Mouse (Mus musculus) ovary, postnatal 14 days (tissue): ENCODE results near the gene Rbm8a.

Experiments
- DNase-seq: peaks from one replicate; pipeline ENCODE4 v3.0.0; 2022; ENCODE audit warnings: low spot score

Gene Rbm8a

DNA sequence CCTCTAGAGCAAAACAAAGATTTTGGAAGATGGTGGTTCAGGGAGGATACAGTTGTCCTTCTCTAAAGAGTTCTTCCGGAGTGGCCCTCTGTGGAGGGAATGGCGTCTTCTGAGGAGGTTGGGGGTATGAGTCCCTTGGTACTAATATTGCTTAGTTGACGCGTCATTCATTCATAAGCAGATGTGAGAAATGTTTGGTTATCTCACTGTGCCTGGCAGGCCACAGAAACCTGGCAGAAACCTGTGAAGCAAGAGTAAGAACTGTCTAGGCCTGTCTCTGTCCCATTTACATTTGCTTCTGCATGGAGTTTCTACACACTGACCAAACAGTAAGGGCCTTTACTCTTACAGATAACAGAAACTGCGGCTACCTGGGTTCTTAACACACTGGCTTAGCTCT lies 41.8 kb downstream of the Rbm8a start:
- DNase-seq: no peak

DNA sequence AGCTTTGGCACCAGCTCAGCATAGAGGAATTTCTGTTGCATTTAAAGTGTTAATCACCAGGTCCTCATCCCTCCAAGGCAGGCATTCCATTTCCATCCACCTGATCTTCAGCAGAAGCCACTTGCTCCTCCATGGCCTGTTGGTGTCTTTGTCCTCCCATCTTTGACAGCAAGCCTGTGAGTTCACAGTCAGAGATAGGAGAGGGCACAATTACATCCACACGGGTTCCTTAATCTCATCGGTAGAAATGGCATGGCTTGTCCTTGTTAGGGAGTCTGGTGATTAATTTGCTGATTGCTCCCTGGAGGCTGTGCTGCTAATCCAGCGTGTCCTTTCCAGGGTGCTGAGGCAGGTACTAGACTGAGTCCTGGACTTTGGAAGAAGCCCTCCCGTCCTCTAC lies 43.8 kb downstream of the Rbm8a start:
- DNase-seq: no peak

DNA sequence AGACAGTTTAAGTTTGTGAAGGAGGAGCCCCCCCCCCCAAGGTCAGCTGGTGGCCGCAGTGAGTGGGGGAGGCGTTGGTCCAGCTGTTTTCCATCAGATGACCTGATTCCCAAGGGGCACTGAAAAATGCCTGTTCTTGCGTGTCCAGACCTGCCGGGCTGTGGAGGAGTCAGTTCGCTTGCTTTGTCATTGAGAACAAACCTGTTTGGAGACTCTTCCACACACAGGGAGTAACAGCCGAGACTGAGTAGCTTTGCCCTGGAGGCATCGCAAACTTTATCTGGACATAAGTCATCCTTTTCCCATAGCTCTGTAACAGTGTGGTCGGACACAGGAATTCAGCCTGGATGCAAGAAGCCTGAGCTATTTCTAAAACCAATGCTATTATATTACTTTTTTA lies 44.7 kb downstream of the Rbm8a start:
- no peak for DNase-seq

DNA sequence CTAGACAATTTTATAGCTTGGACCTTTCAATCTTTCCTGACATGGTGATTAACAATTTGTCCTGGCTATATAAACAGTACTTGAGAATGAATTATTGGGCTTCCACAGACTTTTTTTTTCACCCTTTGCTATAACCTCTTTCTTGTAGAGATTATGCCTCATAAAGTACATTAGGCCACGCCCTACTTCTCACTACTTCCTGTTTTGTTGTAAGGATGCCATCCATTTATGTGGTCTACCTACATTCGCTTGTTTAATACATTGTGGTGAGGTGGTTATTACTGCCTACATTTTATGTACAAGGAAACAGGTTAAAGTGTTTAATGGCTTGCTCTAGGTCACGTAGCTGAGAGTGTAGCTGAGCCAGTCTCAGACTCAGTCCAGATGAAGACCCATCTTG lies 45.4 kb downstream of the Rbm8a start:
- DNase-seq: no peak

DNA sequence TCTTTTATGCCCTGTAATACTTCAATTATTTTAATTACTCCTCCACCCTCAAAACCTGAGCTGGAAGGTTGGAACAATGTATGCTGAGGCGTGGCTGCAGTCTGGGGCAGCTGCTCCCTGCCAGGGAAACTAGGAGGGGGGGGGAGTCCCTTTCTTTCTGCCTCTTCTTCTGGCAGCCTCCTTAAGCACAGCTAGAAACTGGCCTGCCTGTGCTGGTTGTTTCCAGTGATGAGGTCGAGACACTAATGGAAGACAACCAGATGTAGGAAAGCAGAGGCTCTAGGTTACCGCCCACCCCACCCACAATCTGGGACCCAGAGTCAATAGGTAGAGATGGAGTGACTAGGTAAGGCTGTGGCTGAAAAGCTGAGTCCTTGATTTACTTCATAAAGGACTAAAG lies 46.0 kb downstream of the Rbm8a start:
- no peak for DNase-seq

DNA sequence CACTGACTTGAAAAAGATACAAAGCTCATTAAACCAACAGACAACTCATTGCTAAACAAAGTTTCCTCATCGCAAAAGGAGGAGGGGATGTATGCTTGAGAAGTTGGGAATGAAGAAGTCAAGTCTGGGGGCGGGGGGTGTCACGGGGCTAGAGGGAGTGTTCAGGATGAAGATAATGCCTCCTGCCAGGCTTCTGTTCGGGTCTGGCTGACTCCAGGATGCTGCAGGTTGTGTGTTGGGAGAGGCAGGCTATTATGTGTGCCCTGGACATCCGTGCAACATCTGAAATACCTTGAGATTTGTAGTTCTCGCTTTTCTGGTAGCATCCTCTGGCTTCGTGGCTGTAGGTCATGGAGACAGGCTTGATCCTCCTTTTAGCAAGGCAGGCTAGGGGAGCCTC lies 48.7 kb downstream of the Rbm8a start:
- DNase-seq: no peak

DNA sequence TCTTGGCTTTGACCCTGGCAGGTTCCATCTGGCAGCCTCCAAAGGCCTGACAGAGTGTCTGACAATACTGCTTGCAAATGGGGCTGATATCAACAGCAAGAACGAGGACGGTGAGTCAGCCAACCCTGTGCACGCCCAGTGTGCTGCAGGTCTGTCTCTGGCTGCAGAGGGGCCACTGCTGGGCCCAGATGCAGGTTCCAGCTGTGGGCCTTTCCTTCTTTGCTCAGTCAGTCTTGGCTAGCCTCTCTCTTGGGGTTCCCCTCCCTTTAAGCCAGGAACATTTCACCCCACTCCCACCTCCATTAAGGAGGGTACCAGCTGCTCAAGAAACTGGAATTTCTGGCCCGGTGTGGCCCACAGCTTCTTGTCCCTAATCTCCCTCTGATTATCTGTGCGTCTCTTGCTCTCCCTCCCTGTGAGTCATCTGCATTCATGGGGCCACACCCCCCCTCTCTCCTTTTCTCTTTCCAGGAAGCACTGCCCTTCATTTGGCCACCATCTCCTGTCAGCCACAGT lies 49.5 kb downstream of the Rbm8a start:
- no peak for DNase-seq

DNA sequence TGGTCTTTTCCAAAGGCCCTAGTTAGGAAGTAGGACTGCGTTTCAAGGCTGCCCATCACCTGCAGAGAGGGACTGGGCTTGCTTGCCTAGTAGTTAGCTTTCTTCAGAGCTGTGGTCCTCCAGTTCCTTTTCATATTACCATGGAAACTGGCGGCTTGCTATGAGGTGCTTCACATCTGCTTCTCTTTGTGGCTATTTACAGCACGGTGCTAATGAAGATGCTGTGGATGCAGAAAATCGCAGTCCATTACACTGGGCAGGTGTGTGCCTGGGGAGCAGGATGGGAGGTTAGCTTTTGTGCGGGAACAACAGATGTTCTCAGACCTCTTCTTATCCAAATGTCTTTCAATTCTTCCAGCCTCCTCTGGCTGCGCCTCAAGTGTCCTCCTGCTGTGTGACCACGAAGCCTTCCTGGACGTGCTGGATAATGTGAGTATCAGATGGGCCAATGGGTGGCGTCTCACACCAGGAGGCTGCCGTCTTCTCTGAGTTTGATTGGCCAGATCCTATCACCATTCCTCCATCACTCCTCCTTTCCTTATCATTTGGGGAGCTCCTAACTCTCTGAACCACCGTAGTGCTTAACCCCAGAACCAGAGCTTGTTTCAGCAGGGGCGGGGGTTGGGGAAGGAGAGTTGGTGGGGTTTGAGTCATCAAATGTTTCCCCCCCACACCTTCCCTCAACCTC lies 50.7 kb downstream of the Rbm8a start:
- no peak for DNase-seq
